Mouse (Mus musculus) CD8-positive naive resting alpha-beta T cell, adult 2 months (primary cell): ENCODE data around the gene Borcs5.

Source experiments
- DNase-seq, 2 experiments: peaks; one replicate each; pipeline ENCODE4 v3.0.0; 2022; ENCODE audit warnings: low read depth in 2 of 2, low spot score in 2 of 2

Gene Borcs5

GRCm38 (mm10) chr6:134639210-134639609 is at the start of gene Borcs5:
Gene Borcs5 (plus strand): TSS chr6:134639510.
- no peak for DNase-seq

- no peak for DNase-seq
Measured at GRCm38 (mm10) chr6:134591614-134592013, 47.7 kb upstream of the Borcs5 start.

- no peak for DNase-seq
Measured at GRCm38 (mm10) chr6:134594569-134595442, 44.5 kb upstream of the Borcs5 start.

- DNase-seq: no peak
Measured at GRCm38 (mm10) chr6:134597651-134598229, 41.6 kb upstream of the Borcs5 start.

- DNase-seq: no peak
Measured at GRCm38 (mm10) chr6:134599239-134599638, 40.1 kb upstream of the Borcs5 start.

- DNase-seq: no peak
Measured at GRCm38 (mm10) chr6:134601130-134601529, 38.2 kb upstream of the Borcs5 start.

GRCm38 (mm10) chr6:134601766-134602165 is 37.5 kb upstream of the Borcs5 start:
- DNase-seq: no peak

- no peak for DNase-seq
Measured at GRCm38 (mm10) chr6:134602371-134603003, 36.8 kb upstream of the Borcs5 start.

GRCm38 (mm10) chr6:134605196-134605595 is 34.1 kb upstream of the Borcs5 start:
- no peak for DNase-seq

GRCm38 (mm10) chr6:134606540-134606939 is 32.8 kb upstream of the Borcs5 start:
- DNase-seq: no peak

- DNase-seq: no peak
Measured at GRCm38 (mm10) chr6:134606949-134607746, 32.2 kb upstream of the Borcs5 start.

- no peak for DNase-seq
Measured at GRCm38 (mm10) chr6:134610380-134610779, 28.9 kb upstream of the Borcs5 start.

GRCm38 (mm10) chr6:134611896-134612295 is 27.4 kb upstream of the Borcs5 start:
- DNase-seq: no peak

- DNase-seq: no peak
Measured at GRCm38 (mm10) chr6:134614322-134614721, 25.0 kb upstream of the Borcs5 start.

- DNase-seq: peak; percentile 57 to 69
Measured at GRCm38 (mm10) chr6:134614723-134615648, 24.3 kb upstream of the Borcs5 start.

GRCm38 (mm10) chr6:134617589-134617988 is 21.7 kb upstream of the Borcs5 start:
- no peak for DNase-seq

GRCm38 (mm10) chr6:134620129-134620528 is 19.2 kb upstream of the Borcs5 start:
- no peak for DNase-seq

GRCm38 (mm10) chr6:134620846-134621551 is 18.3 kb upstream of the Borcs5 start:
- DNase-seq: peak in 1 of 2 experiments; percentile 25

- DNase-seq: no peak
Measured at GRCm38 (mm10) chr6:134621552-134621949, 17.8 kb upstream of the Borcs5 start.
